Mouse (Mus musculus): ENCODE measurements around the gene Ift27.

Gene Ift27

GRCm38 (mm10) chr15:78173972-78174886, at the start of gene Ift27:
Gene Ift27 (minus strand): TSS chr15:78174107.
- peak; percentile 99 for DNase-seq (ENCODE audit: low spot score)

DNA sequence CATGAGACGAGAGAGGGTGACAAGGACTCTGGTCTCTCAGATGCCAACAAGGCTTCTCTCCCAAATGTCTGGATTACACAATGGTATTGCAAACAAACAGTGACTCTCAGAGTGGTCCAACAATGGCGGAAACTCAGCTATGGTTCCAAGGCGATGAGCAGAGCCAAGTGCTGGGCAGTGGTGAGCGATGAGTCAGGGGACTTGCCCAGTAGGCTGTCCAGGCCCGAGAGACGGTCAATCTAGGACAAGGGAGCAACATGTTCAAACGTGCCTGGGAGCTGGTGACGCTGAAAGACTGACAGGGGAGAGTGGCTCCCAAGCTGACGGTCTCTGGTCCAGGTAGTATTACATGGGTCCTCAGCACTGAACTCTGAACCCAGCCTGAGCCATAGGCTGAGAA, 41.4 kb upstream of the Ift27 start:
- DNase-seq (ENCODE audit: low spot score), result no peak

DNA sequence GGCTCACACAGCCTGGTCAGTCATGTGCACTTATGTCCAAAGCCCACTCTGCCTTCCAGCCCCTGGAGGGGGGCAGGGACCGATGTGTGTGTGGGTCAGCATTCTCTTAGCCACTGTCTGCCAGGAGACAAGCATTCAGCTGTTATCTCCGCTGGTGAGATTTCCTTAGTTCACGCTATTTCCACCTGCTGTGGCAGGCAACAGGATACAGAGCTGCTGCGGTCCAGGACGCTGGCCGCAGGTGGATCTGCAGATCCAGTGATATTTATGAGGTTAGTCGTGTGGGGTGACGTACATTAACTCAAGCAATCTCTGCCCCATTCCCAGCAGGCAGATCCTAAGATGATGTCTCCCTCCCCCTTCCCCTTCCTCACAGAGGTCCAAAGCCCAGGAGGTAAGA, 37.5 kb upstream of the Ift27 start:
- no peak for DNase-seq (ENCODE audit: low spot score)

- DNase-seq (ENCODE audit: low spot score), result no peak
These were observed 36.3 kb upstream of the Ift27 start for GRCm38 (mm10) chr15:78210203-78210602.

DNA sequence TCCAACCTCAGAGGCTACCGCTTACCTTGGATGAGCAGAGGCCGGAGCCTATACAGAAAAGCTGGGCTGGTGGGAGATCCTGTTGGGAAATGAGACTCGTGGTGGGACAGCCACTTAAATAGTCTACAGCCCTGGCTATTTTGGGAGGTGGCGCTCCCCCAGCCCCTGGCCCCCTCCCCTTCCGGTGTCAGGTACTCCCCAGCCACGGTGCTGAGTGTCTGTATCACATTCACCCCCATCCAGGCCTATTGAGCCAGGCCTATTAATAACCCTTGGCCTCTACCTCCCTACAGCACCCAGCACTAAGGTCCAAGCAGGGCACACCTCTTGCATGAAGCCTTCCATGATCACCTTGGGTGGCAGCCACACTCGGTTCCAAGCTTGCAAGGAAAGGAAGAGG, 32.4 kb upstream of the Ift27 start, which contains the start of gene Pvalb:
Gene Pvalb (minus strand): TSS at position 89 of the 400 bp plus-strand sequence.
- DNase-seq (ENCODE audit: low spot score), result no peak

DNA sequence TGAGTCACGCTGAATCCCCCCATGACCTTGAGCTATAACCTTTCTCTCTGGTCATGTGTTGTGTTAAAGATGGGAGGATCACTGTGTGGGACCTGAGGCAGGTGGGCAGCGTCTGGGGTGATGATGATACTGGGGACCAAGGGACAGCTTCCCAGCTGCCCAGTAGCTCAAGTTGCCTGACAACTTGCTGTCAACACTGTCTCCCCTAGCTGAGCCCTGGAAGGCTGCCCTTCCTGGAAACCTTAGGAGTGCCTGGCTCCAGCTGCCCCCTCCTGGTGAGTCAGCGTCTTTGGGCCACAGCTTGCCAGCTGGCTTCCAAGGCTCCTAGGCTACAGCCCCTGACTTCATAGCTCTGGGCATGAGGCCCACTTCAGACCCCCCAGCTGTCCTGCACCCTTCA, 31.3 kb upstream of the Ift27 start:
- no peak for DNase-seq (ENCODE audit: low spot score)

DNA sequence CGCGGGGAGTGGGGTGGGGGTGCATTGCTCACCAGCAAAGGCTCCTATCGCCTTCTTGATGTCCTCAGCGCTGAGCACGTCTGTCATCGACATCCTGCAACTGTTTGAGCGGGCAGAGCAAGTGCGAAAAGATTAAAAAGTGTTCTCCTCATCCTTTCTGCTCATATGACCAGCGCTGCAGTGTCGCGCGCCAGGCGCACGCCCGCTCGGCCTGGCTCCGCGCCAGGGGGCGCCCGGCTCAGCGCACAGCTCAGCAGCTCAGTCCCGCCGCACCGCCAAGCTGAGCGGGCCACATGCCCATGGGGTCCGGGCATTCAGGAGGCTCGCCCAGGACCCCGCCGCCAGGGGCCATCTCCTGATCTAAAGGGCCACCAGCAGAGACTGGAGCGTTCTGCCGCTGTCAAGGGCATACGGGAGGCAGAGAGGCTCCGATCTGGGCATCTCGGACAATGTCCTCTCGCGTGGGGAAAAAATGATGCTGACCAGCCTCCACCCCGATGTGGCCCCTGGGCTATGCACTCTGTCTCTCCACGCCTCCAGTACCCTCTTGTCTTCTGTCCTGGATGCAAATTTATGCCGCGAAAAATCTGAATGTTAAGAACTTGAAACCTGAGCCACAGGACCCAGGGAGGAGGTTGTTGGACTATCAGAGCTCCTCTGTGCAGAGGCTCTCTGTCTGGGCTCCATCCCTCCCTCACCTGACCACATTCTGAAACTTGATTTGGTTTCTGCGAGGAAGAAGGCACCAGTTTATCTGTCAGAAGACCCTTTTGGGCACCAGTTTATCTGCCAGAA, 30.3 kb upstream of the Ift27 start:
- DNase-seq (ENCODE audit: low spot score), result no peak

DNA sequence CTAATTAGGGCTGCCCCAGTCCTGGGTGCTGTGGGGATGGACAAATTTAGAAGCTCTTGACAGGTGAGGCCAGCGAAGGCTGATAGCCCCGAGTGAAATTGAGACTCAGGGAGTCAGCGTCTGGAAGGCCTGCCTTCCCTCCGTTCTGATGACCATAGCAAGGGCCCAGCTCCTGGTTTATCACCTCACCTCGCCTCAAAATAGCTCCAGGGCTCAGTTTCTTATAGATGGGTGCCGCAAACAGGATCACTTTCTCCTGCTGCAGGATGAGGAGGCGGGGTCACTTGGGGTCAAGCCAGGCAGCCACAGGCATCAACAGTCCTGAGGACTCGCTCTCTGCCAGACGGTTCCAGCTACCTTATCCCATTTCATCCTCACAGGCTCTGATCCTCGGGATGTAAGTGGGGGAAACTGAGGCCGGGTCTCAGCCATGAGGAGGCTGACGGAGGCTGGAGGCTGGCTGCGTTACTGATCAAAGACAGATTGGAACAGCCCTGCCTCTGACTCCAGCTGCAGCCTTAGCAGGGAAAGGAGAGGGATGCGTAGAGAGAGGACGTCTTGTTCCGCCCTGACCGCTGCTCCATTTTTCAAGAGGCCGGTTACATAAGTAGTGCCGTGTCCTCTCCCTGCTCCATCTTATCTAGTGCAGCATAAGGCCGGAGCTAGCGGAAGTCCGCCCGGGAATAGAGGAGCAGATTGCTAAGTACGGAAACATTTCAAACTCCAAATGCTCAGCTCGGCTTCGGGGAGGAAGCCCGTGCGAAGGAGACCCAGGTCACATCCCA, 21.4 kb upstream of the Ift27 start:
- DNase-seq (ENCODE audit: low spot score), result no peak

DNA sequence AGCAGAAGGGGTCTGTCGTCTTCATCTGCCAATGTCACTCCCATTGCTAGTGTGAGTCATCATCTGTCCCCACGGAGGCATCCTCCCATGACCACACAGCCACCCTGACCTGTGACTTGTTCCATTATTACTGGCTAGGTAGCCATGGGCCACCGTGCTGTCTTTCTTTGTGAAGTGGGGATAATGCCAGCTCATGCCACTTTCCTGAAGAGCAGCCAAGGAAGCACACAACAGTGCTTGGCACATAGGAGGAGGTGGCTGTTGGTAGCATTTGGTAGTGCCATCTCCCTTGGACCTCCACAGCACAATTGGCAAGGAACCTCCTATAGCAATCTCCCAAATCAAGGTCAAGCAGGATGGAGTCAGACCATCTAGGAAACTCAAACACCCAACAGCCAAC, 20.4 kb upstream of the Ift27 start:
- no peak for DNase-seq (ENCODE audit: low spot score)

- no peak for DNase-seq (ENCODE audit: low spot score)
These were observed 15.7 kb upstream of the Ift27 start for GRCm38 (mm10) chr15:78189636-78190035.

DNA sequence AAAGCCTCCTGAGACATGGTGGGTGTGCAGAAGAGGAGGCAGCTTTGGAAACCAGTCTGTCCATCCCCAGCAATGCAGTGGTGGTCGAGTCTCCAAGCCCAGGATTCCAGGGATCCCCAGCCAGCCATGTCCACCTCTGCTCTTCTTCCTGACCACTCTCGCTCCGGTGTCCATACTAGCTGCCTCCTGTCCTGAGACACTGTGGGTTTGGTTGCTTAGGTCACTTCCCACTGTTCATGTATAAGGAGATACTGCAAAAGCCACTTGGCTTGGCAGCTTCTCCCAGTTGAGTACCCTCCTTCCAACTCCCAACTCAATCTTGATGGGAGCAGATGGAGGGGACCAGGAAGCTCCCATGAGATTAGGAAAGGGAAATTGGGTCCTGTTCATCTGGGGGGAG, 14.6 kb upstream of the Ift27 start:
- no peak for DNase-seq (ENCODE audit: low spot score)

DNA sequence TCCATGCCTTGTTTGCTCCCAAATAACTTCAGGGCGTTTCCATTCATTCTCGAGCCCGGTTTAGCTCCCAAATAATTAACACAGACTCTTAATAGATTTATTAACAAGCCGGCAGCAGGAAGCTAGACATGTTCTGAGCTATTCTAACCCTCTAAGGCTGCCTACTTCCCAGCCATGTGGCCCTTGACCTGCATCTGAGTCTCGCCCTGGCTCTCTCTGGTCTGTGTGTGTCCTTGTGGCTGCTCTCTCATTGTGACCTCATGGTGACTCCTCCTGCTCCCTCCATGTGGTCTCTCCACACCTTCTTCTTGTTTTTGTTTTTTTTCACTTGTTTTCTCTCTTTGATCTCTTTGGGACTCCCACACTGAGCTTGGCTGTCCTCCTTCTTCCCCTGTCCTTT, 13.0 kb upstream of the Ift27 start:
- no peak for DNase-seq (ENCODE audit: low spot score)

GRCm38 (mm10) chr15:78185609-78186008, 11.7 kb upstream of the Ift27 start:
- DNase-seq (ENCODE audit: low spot score), result no peak

- DNase-seq (ENCODE audit: low spot score), result no peak
These were observed 10.9 kb upstream of the Ift27 start for GRCm38 (mm10) chr15:78184855-78185254.

GRCm38 (mm10) chr15:78181701-78182405, 7.9 kb upstream of the Ift27 start:
- DNase-seq (ENCODE audit: low spot score), result no peak

- DNase-seq (ENCODE audit: low spot score), result no peak
These were observed 5.9 kb upstream of the Ift27 start for GRCm38 (mm10) chr15:78179775-78180174.

DNA sequence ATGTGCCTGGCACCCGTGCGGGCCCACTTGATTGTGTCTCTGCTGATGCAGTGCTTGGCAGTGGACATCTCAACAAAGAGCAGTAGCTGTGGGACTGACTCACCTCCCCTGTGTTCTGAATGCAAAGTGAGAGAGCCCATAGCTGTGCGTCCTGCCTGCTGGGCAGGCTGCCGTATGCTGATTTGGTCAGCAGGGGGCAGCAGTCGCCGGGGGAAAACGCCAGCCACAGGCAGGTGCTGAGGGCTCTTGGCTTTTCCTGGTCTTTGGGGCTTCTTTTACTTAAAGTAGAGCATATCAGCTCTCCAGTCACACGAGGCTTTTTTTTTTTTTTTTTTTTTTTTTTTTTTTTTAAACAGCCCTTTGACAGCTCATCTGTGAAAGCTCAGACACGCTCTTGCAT, 4.5 kb upstream of the Ift27 start:
- no peak for DNase-seq (ENCODE audit: low spot score)

DNA sequence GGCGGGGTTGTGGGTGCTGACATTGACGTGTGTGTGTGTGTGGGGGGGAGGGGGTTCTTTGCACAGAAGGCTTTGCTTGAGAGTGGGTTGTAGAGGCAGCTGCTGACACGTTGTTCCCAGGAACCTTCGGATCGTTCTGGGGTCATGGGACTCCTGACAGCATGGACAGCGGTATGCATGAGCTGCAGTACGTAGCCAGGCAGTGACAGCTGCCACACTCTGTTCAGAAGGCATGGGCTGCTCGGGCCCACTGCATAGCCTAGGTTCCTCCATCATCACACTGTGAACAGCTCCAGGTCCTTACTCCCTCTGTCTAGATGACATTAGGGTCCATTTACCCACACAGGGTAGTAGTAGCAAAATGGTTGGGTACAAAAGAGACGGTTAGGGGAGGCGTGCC, 3.4 kb upstream of the Ift27 start:
- DNase-seq (ENCODE audit: low spot score), result no peak

DNA sequence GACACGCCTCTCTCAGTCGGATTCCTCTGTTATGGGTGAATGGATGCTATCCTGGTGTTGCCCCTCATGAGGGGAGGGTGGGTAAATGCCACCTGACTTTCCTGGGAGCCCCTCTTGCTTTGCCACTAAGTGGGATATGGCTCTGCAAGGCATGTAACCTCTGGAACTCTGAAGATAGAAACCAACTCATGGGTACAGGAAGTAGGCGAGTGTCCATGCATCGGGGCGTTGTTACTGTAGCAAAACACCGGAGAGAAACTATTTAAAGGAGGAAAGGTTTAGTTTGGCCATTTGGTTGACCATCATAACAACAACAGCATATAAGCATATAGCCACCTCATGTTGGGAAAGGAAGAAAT, 959 bp upstream of the Ift27 start:
- no peak for DNase-seq (ENCODE audit: low spot score)

DNA sequence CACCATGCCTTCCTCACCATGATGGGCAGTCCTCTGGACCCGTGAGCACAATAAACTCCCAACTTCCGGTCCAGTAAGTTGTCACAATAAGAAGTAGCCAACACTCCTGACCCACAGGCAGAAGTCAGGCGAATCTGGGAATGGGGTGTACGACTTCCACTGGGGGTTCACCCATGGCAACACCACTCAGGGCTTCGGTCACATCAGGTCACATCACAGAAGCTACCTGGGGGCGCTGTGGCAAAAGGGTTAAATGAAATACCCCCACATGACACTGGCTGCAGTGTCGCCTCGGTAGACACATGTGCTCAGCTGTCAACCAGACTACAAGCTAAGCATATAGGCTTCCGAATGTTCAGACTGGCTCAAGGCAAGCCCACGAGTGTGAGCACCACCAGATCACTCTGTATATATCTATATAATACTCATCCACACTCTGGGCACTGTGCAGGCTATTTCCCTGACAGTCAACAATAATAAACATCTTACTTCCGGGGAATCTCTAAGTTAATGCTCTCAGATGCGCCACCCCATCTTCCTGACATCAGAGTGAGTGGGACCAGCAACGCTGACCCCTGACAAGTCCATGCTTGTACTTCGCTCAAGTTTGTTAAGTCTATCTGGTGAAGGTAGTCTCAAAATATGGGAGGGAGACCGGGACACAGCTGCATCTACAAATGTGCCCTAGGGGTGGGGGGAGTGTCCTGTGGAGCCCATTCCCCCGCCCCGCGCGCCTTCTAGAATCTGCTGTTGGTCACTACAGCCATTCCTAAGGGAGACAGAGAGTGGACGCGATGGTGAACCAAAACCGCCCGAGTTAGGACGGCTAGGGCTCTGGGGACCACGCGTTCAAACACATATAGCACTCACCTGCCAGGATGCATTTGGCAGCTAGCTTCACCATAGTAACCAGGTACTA, 749 bp downstream of the Ift27 start:
- no peak for DNase-seq (ENCODE audit: low spot score)

Measured in left cerebral cortex, adult 11 months (tissue).